Mouse (Mus musculus) right cerebral cortex, postnatal 10 days (tissue): ENCODE measurements at regions not wholly inside any gene's neighbourhood (a gene's known extent, or its start where the extent isn't known, plus 50 kb on each side); places are given as distances from the start of the nearest gene placed in this dataset.
"Not testable (repeated sequence)": the region's sequence is repeated elsewhere in the genome, so short reads cannot be mapped to it uniquely, and the experiment has no call there.

Experiments used
- DNase-seq, 2 experiments: peaks; one replicate each; pipeline ENCODE4 v3.0.0; 2021; ENCODE audit warnings: low spot score in 2 of 2

- no peak for DNase-seq
Observed at GRCm38 (mm10) chr12:117379103-117379850, 137.0 kb upstream of the Rapgef5 start.

- peak in 1 of 2 experiments; percentile 5 for DNase-seq
Observed at GRCm38 (mm10) chr12:117380836-117381235, 135.4 kb upstream of the Rapgef5 start.

- DNase-seq, result not testable (repeated sequence)
Observed at GRCm38 (mm10) chr12:117382727-117383126, 133.6 kb upstream of the Rapgef5 start.

GRCm38 (mm10) chr12:117385072-117385666, 131.1 kb upstream of the Rapgef5 start:
- peak; percentile 79 to 90 for DNase-seq

DNA sequence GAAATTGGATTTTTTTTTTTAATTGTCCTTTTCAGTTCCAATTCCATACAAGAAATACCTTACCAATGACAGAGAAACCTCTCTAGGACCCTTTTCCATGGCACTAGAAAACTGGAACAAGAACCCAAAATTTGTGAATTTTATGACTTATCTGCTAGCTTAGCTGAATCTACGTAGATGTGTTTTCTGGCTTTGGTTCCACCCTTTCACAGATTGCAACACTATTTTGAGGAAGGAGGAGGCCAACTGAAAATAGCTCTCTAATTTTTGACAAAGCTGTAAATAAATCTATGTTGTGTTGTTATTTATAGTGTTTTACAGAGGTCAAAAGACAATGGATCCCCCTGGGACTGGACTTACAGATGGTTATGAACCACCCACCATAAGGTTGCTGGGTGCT, 130.6 kb upstream of the Rapgef5 start:
- DNase-seq, result no peak

- no peak for DNase-seq
Observed at GRCm38 (mm10) chr12:117386957-117387356, 129.3 kb upstream of the Rapgef5 start.

DNA sequence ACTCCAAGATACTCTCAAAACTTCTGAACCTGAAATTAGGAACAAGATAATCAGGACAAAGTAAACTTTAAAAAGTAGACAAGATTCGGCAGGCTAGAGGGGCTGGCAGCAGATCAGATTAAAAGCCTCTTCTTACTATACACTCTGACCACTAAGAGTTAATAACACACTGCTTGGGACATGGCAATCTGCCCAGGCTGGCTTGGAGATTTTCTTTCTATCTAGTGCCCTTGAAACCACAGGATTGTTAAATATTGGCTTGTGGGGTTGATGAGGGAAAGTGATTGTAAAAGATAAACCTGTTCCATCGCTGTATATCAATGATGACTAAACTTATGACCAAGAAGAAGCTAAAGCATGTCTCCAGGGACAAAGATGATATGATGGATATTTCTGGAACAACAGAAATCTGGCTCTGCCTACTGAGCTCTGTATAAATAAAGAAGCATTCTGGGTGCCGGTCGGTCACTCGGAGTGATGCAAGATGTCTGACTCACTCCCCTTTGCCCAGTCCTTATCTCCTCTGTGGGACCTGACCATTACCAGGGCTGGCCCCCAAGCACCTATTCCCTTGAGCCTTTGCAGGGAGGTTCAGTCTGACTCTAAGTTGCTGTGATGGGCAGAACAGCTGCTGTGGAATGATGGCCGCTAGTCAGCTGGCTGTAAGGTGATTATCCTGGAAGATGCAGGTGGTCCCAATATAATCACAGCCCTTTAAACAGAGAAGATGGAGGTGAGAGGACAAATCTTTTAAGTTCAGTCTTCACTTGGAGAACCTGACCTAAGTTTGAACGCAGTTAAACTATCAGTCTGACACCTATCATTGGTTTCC, 126.5 kb upstream of the Rapgef5 start:
- peak in 1 of 2 experiments; percentile 60 for DNase-seq

GRCm38 (mm10) chr12:117397512-117397911, 118.8 kb upstream of the Rapgef5 start:
- DNase-seq, result no peak

GRCm38 (mm10) chr12:117403513-117404156, 112.6 kb upstream of the Rapgef5 start:
- peak; percentile 88 to 93 for DNase-seq

DNA sequence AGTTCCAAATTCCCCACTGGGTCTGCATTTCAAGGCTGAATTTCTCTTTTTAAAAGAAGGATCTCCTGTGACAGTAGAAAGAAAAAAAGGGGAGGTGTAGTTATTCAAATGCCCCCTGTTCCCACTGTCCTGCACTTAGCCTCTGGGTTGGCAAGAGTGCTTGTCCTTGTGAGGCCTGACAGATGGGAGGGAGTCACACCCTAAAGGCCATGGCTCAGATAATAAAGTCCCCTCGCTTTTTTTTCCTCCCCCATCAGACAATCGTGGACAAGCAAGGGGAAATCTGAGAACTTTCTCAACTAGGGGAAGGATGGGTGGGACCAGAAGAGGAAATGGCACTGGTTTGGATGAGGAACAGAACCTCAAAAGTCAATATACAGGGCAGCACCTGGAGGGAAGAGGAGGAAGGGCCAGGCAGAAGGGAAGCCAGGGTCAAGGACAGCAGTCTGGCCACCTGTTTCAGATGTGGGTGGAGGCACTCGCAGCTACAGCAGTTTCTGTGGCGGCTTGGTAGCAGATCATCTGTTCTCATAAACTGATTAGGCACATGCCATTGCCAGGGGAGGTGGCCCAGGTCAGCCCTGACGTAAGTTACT, 112.0 kb upstream of the Rapgef5 start:
- no peak for DNase-seq

DNA sequence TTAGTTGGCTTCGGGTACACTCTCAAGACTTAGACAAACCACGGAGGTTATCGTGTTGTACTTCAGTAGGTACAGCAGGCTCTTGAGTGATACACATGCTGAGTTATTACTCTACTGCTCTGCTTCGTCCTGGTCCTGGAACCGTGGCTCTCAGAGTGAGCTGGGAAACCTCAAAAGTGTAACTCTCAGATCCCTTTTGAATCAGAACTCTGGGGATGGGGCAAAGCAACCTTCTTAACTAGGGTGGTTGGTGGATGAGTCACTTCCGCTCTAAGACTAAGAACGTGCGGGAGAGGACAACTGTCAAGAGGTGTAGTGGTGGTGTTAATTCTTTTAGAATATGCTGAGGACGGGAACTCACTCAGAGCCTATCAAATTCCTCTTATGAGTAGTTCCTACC, 109.4 kb upstream of the Rapgef5 start:
- no peak for DNase-seq

DNA sequence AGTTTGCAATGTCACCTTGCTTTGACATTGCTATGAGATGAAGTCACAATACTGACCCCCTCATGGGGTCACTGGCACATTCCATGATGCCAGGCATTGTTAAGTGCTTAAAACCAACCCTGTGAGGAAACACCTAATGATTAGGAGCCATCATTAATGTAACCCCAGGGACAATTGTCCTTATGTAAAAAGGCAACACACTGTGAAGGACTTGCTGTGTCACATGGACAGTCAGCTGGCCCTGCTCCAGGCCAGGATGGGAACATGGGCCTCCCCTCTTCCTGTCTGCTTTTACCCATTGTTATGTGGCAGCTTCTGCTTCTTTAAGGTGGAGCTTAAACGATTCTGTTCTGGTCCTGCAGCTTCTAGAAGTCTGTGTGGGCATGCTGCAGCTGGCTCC, 105.7 kb upstream of the Rapgef5 start:
- DNase-seq, result peak in 1 of 2 experiments; percentile 30

GRCm38 (mm10) chr12:117412257-117412656, 104.0 kb upstream of the Rapgef5 start:
- DNase-seq, result peak; percentile 53 to 58

GRCm38 (mm10) chr12:117412779-117413505, 103.3 kb upstream of the Rapgef5 start:
- DNase-seq, result no peak

- no peak for DNase-seq
Observed at GRCm38 (mm10) chr12:117414020-117414419, 102.3 kb upstream of the Rapgef5 start.

DNA sequence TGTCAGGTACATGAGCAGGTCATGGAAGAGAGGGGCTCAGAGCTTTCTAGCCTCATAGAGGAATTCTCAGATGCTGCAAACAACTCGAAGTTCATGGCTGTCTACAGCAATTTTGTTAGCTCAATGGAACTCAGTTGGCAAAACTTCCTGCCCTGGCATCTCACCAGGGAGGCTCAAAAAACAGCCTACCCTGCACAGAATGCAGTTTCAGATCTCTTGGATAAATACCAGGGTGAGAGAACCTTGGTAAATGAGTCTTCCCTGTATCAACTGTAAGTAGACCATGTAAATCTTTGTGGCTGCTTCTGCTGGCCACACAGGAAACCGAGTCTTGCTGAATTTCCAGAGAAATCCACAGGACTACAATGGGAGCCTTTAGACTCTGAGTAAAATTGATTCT, 101.1 kb upstream of the Rapgef5 start:
- DNase-seq, result no peak

DNA sequence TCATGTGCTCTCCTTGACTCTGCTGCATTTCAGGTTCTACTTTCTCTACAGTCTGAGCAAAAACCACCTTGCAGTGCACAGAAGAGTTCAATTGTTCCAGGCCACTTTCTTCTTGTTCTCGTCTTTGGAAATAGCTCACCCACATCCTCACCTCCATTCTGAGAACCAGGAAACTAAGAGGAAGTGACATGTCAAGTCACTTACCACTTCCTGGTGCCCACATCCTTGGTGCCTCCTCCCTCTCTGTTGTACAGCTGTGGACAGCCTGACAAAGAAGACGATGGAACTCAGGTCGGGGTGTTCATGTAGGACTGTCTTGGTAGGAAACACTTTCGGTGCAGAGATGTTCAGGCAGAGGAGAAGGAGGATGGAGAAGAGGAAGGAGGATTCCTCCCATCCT, 98.3 kb upstream of the Rapgef5 start:
- no peak for DNase-seq

- no peak for DNase-seq
Observed at GRCm38 (mm10) chr12:117422315-117422978, 93.8 kb upstream of the Rapgef5 start.

DNA sequence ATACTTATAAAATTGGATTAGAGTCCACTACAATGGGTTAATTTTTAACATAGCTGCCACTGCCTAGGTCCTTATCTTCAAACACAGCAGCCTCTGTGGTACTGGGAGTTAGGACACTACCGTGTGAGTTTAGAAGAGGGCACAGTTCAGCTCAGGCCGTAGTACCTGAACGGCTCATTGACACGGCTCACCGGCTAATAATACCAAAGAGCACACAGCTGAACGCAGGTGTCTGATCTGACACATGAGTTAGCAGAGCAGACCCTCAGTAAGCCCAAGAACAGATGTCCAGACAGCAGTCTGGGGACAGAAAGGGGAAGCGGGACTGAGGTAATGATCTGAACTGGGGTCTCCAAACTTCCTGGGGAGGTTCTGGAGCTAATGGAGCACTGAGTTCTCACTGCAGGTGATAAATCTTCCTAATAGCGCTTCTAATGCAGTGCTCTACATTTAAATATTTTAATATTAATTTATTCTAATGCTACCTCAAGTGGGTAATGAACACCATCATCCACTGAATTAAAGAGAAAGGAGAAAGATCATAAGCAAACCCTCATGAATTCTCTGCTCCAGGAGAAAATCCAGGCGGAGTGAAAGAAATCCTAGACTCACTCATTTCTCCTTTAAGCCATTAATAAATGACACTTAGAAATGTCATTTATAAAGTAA, 90.8 kb upstream of the Rapgef5 start:
- no peak for DNase-seq

DNA sequence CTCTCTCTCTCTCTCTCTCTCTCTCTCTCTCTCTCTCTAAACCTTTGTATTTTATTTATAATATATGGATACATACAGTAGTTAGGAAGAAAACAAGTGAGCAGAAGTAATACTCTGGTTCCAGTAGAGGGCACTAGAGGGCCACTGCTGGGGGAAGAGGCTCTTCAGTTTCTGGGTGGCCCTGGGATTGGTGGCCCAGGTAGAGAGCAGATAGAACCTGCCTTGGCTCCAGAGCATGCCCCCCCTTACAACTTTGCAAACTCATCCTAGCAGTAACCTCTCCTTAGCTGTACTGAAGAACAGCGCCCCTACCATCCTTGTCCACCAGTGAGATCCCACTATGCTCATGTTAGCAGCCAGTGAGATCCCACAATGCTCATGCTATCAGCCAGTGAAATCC, 88.8 kb upstream of the Rapgef5 start:
- DNase-seq, result peak in 1 of 2 experiments; percentile 69
